Mouse (Mus musculus) lung, adult 2 months (tissue): ENCODE measurements at regions not wholly inside any gene's neighbourhood (a gene's known extent, or its start where the extent isn't known, plus 50 kb on each side); places are given as distances from the start of the nearest gene placed in this dataset.

Experiments used
- CTCF ChIP-seq: fragments of 200-500 bp; IDR thresholded peaks from 2 replicates; pipeline ENCODE4 v1.5.1; 2011; ENCODE audit warnings: mild to moderate bottlenecking, low read length, control low read depth; ENCODE audit not compliant: insufficient read depth
- POLR2A ChIP-seq: fragments of 200-500 bp; IDR thresholded peaks from 2 replicates; pipeline ENCODE4 v1.6.1; 2011; ENCODE audit warnings: low read depth, mild to moderate bottlenecking, control low read depth, low read length, borderline replicate concordance; ENCODE audit errors: extremely low read depth

DNA sequence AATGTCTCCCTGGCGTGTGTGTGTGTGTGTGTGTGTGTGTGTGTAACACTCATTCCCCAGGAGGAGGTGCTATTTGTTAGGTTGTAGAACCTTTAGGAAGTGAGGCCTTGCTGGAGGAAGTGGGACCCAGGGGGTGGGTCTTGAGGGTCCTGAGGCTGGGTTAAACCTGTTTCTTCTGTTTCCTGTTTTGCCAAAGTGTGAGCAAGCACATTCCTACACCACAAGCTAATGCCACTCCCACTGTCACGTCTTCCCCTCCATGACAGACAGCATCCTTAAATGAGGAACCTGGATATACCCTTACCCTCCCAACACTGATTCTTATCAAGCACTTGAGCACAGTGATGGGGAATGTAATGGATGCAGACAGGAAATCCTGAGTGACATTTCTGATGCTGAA lies 91.5 kb upstream of the Kctd3 start:
- TF ChIP-seq POLR2A (no peak), CTCF (no peak)
